Mouse (Mus musculus) MEL (cell line): ENCODE measurements around the gene Olfr541. TPM values are rescaled to one million over a fixed set of nuclear protein-coding genes. Genes with fewer than 3 reads are reported as not detected.

Source experiments
- DNase-seq: peaks from one replicate; pipeline ENCODE4 v3.0.0; 2011; ENCODE audit warnings: low read depth, low spot score
- H3K27ac ChIP-seq: 2 replicates; pipeline ENCODE4 v1.5.1; 2012; ENCODE audit warnings: low read depth, mild to moderate bottlenecking, control low read depth, low read length, moderate library complexity; ENCODE audit not compliant: control insufficient read depth
- H3K27me3 ChIP-seq, 2 experiments: fragments of 150-350 bp in 1 of 2; sonication (generic) in 1 of 2; 2 replicates each; pipeline ENCODE4 v1.6.1; 2012; ENCODE audit warnings: low read length in 2 of 2, mild to moderate bottlenecking in 2 of 2, improper control_type of control experiment in 1 of 2, moderate library complexity in 1 of 2; ENCODE audit not compliant: insufficient read depth in 2 of 2, control insufficient read depth in 1 of 2
- H3K36me3 ChIP-seq, 2 experiments: 2 replicates each; pipeline ENCODE4 v1.6.1; 2012 to 2014; ENCODE audit warnings: low read length in 2 of 2, improper control_type of control experiment in 1 of 2, inconsistent platforms in 1 of 2, mild to moderate bottlenecking in 1 of 2; ENCODE audit not compliant: insufficient read depth in 2 of 2, control insufficient read depth in 1 of 2
- H3K4me1 ChIP-seq, 2 experiments: fragments of 150-350 bp in 1 of 2; sonication (generic) in 1 of 2; 2 replicates each; pipeline ENCODE4 v1.6.1; 2012; ENCODE audit warnings: low read length in 2 of 2, improper control_type of control experiment in 1 of 2, mild to moderate bottlenecking in 1 of 2; ENCODE audit not compliant: insufficient read depth in 2 of 2, control insufficient read depth in 1 of 2
- H3K4me3 ChIP-seq, 2 experiments: fragments of 150-350 bp in 1 of 2; sonication (generic) in 1 of 2; 2 replicates each; pipeline ENCODE4 v1.5.1; 2012; ENCODE audit warnings: low read depth in 2 of 2, low read length in 2 of 2, mild to moderate bottlenecking in 2 of 2, moderate library complexity in 2 of 2, control low read depth in 1 of 2, improper control_type of control experiment in 1 of 2; ENCODE audit not compliant: control insufficient read depth in 1 of 2, insufficient read depth in 1 of 2
- H3K79me2 ChIP-seq: 2 replicates; pipeline ENCODE4 v1.6.1; 2012; ENCODE audit warnings: mild to moderate bottlenecking, low read length, moderate library complexity; ENCODE audit not compliant: control insufficient read depth, poor library complexity, insufficient read depth
- H3K9ac ChIP-seq: 2 replicates; pipeline ENCODE4 v1.6.1; 2012; ENCODE audit warnings: low read depth, mild to moderate bottlenecking, control low read depth, low read length, moderate library complexity; ENCODE audit not compliant: control insufficient read depth, poor library complexity, severe bottlenecking
- H3K9me3 ChIP-seq: fragments of 150-350 bp; sonication (generic); replicated peaks from 2 replicates; pipeline ENCODE4 v1.6.1; 2012; ENCODE audit warnings: mild to moderate bottlenecking, low read length, improper control_type of control experiment, moderate library complexity; ENCODE audit not compliant: insufficient read depth
- ELF1 ChIP-seq: IDR thresholded peaks from 2 replicates; pipeline ENCODE4 v1.6.1; 2014; ENCODE audit warnings: low read depth, mild to moderate bottlenecking, inconsistent platforms, low read length, improper control_type of control experiment, moderate library complexity
- EP300 ChIP-seq, 2 experiments: IDR thresholded peaks; 2 replicates each; pipeline ENCODE4 v1.6.1; 2011; ENCODE audit warnings: improper control_type of control experiment in 2 of 2, low read length in 2 of 2, low read depth in 1 of 2, mild to moderate bottlenecking in 1 of 2
- ETS1 ChIP-seq: IDR thresholded peaks from 2 replicates; pipeline ENCODE4 v1.6.1; 2012; ENCODE audit warnings: low read depth, mild to moderate bottlenecking, inconsistent platforms, low read length, improper control_type of control experiment, moderate library complexity
- GABPA ChIP-seq: IDR thresholded peaks from 2 replicates; pipeline ENCODE4 v1.6.1; 2012; ENCODE audit warnings: low read depth, mild to moderate bottlenecking, inconsistent platforms, low read length, improper control_type of control experiment, moderate library complexity
- GATA1 ChIP-seq: IDR thresholded peaks from 2 replicates; pipeline ENCODE4 v1.6.1; 2011; ENCODE audit warnings: low read depth, low read length, improper control_type of control experiment
- JUND ChIP-seq: IDR thresholded peaks from 2 replicates; pipeline ENCODE4 v1.6.1; 2011; ENCODE audit warnings: low read depth, mild to moderate bottlenecking, improper control_type of control experiment, low read length
- MAFK ChIP-seq: IDR thresholded peaks from 2 replicates; pipeline ENCODE4 v1.6.1; 2011; ENCODE audit warnings: low read depth, mild to moderate bottlenecking, low read length, improper control_type of control experiment, borderline replicate concordance
- MEF2A ChIP-seq: IDR thresholded peaks from 2 replicates; pipeline ENCODE4 v1.6.1; 2014; ENCODE audit warnings: low read depth, mild to moderate bottlenecking, inconsistent platforms, low read length, improper control_type of control experiment; ENCODE audit not compliant: poor library complexity, insufficient replicate concordance, severe bottlenecking; ENCODE audit errors: extremely low read depth
- MXI1 ChIP-seq: IDR thresholded peaks from 2 replicates; pipeline ENCODE4 v1.6.1; 2011; ENCODE audit warnings: mild to moderate bottlenecking, low read depth, low read length, improper control_type of control experiment
- MYC ChIP-seq: IDR thresholded peaks from 2 replicates; pipeline ENCODE4 v1.6.1; 2011; ENCODE audit warnings: low read depth, mild to moderate bottlenecking, low read length, improper control_type of control experiment, moderate library complexity
- NELFE ChIP-seq: IDR thresholded peaks from 2 replicates; pipeline ENCODE4 v1.6.1; 2011; ENCODE audit warnings: low read depth, low read length, improper control_type of control experiment
- POLR2A ChIP-seq, 2 experiments: IDR thresholded peaks; 2 replicates each; pipeline ENCODE4 v1.6.1; 2011 to 2012; ENCODE audit warnings: low read length in 2 of 2, mild to moderate bottlenecking in 2 of 2, control low read depth in 1 of 2, improper control_type of control experiment in 1 of 2, low read depth in 1 of 2, moderate library complexity in 1 of 2; ENCODE audit not compliant: control insufficient read depth in 1 of 2, insufficient read depth in 1 of 2, poor library complexity in 1 of 2
- POLR2AphosphoS2 ChIP-seq: IDR thresholded peaks from 2 replicates; pipeline ENCODE4 v1.6.1; 2011; ENCODE audit warnings: low read length, improper control_type of control experiment
- POLR2AphosphoS5 ChIP-seq: IDR thresholded peaks from 2 replicates; pipeline ENCODE4 v1.6.1; 2012; ENCODE audit warnings: low read depth, borderline replicate concordance, mild to moderate bottlenecking, inconsistent platforms, low read length, moderate library complexity, mixed read lengths
- RAD21 ChIP-seq: IDR thresholded peaks from 2 replicates; pipeline ENCODE4 v1.6.1; 2011; ENCODE audit warnings: mild to moderate bottlenecking, low read depth, low read length, improper control_type of control experiment
- RCOR1 ChIP-seq: IDR thresholded peaks from 2 replicates; pipeline ENCODE4 v1.6.1; 2012; ENCODE audit warnings: low read depth, mild to moderate bottlenecking, inconsistent platforms, low read length, improper control_type of control experiment
- SIN3A ChIP-seq: IDR thresholded peaks from 2 replicates; pipeline ENCODE4 v1.6.1; 2012; ENCODE audit warnings: low read length, improper control_type of control experiment, inconsistent platforms
- TBP ChIP-seq: IDR thresholded peaks from 2 replicates; pipeline ENCODE4 v1.8.0; 2011; ENCODE audit warnings: low read depth, low read length, improper control_type of control experiment
- USF2 ChIP-seq, 2 experiments: IDR thresholded peaks; 2 replicates each; pipeline ENCODE4 v1.6.1; 2011 to 2012; ENCODE audit warnings: improper control_type of control experiment in 2 of 2, low read length in 2 of 2, borderline replicate concordance in 1 of 2, inconsistent platforms in 1 of 2, low read depth in 1 of 2, mild to moderate bottlenecking in 1 of 2; ENCODE audit not compliant: insufficient read depth in 1 of 2
- ZKSCAN1 ChIP-seq: IDR thresholded peaks from 2 replicates; pipeline ENCODE4 v1.6.1; 2012; ENCODE audit warnings: low read depth, mild to moderate bottlenecking, inconsistent platforms, low read length, improper control_type of control experiment, moderate library complexity
- polyA plus RNA-seq, 2 experiments: library from polyadenylated mRNA; stranded (reverse) in 1 of 2; unstranded in 1 of 2; fragments of >175 nt in 1 of 2; fragments of >200 nt in 1 of 2; gene quantifications; 2 replicates each; pipeline versions ENCODE4 v1.2.1 to v1.2.4; 2012; ENCODE audit warnings: low replicate concordance in 2 of 2, low read depth in 1 of 2; ENCODE audit not compliant: insufficient read length in 2 of 2, insufficient read depth in 1 of 2, missing spikeins in 1 of 2
- total RNA-seq: library from RNA; depleted of rRNA; stranded (reverse); fragments of 300-350 nt; gene quantifications from 2 replicates; pipeline ENCODE4 v1.2.3, GENCODE M21; 2012

Olfr541 gene
- total and polyA plus RNA-seq, 3 experiments = not detected

DNA sequence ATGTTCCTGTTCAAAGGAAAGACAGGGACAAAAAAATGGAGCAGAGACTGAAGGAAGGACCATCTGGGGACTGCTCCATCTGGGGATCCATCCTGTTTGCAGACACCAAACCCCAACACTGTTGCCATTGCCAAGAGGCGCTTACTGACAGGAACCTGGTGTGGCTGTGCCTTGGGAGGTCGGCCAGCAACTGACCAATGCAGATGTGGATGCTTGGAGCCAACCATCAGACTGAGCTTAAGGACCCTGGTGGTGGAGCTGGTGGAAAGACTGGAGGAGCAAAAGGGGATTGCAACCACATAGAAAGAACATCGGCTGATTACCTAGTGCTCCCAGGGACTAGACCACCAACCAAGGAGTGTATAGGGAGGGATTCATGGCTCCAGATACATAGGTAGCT is 50.3 kb downstream of the Olfr541 start:
- DNase-seq = no peak
- Histone ChIP-seq H3K27me3 (no peaks in the 10 kb centered on the region), H3K79me2 (no peaks in the 10 kb centered on the region), H3K36me3 (no peaks in the 10 kb centered on the region), H3K27ac (no peak overlapping the region), H3K4me3 (no peak overlapping the region), H3K9me3 (no peaks in the 10 kb centered on the region)
- TF ChIP-seq POLR2AphosphoS5 = no peak
- TF ChIP-seq ETS1 = no peak
- no peak for TF ChIP-seq GATA1
- no peak for TF ChIP-seq MAFK
- no peak for TF ChIP-seq POLR2AphosphoS2
- TF ChIP-seq JUND = no peak
- no peak for TF ChIP-seq POLR2A (IDR thresholded peaks at IDR 0.05; ENCODE audit: control insufficient read depth in 1 of 2, insufficient read depth in 1 of 2, low read depth in 1 of 2, low read length in 2 of 2, poor library complexity in 1 of 2)
- no peak for TF ChIP-seq MEF2A
- TF ChIP-seq GABPA = no peak
- no peak for TF ChIP-seq MYC
- no peak for TF ChIP-seq SIN3A
- no peak for TF ChIP-seq RCOR1
- no peak for TF ChIP-seq NELFE
- TF ChIP-seq, all 39 proteins: peak for 0
- no peaks in the 10 kb centered on the region for H3K4me1 ChIP-seq
- H3K9ac ChIP-seq = no peak overlapping the region

DNA sequence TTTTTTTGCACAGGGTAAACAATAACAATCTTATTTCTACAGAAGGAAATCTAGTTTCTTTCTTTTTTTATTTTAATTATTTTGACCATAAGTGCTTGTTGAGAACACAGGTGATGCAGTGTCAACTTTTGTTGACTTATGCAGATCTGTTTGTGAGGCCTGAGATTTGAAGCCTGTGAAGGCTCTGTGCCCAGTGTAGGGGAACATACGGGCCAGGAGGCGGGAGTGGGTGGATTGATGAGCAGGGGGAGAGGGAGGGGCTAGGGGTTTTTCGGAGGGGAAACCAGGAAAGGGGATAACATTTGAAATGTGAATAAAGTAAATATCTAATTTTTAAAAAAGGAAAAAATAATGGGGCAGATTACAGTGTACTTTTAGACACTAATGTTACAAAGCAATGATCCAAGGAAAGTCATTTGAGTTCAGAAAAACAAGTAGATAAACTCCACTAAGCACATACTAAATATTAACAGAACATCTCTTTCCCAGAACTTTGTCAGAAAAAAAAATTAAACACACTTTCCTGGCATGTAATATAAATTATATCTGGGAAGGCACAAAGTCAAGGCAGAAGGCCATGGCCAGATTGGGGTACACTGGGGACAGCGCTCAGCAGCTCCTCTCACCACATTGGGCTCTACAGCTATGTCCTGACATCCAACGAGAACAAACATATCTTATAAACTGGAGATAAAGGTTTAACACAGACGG is 51.2 kb downstream of the Olfr541 start:
- no peaks in the 10 kb centered on the region for H3K27me3 ChIP-seq

More for the DNA sequence above, 51.2 kb downstream of the Olfr541 start:
- H3K36me3 ChIP-seq = no peaks in the 10 kb centered on the region
- H3K4me3 ChIP-seq = no peak overlapping the region
- no peaks in the 10 kb centered on the region for H3K79me2 ChIP-seq
- no peak overlapping the region for H3K27ac ChIP-seq
- DNase-seq = no peak
- no peak for TF ChIP-seq MYC
- TF ChIP-seq MXI1 = no peak
- TF ChIP-seq POLR2AphosphoS2 = no peak
- no peak for TF ChIP-seq ELF1
- TF ChIP-seq ZKSCAN1 = no peak
- no peak for TF ChIP-seq TBP
- TF ChIP-seq POLR2AphosphoS5 = no peak
- TF ChIP-seq EP300 (IDR thresholded peaks at IDR 0.05; ENCODE audit: low read depth in 1 of 2, low read length in 2 of 2) = no peak
- no peak for TF ChIP-seq USF2 (IDR thresholded peaks at IDR 0.05; ENCODE audit: borderline replicate concordance in 1 of 2, insufficient read depth in 1 of 2, low read depth in 1 of 2, low read length in 2 of 2)
- TF ChIP-seq NELFE = no peak
- no peak for TF ChIP-seq GABPA
- TF ChIP-seq GATA1 = no peak
- no peak for TF ChIP-seq RAD21
- no peaks in the 10 kb centered on the region for H3K9me3 ChIP-seq
- H3K4me1 ChIP-seq = no peaks in the 10 kb centered on the region
- no peak overlapping the region for H3K9ac ChIP-seq
